Mouse (Mus musculus) Patski (cell line): ENCODE results near the gene Twf2. TPM values are rescaled to one million over a fixed set of nuclear protein-coding genes. Genes with fewer than 3 reads are reported as not detected.

ENCODE experiments used
- ATAC-seq: fragments of 100-300 bp; one replicate; pipeline ENCODE4 v1.8.0; 2021
- CTCF ChIA-PET: fragments of 350-600 bp; sonication (Branson Sonifier 250); formaldehyde crosslinking; loops from one replicate; lab custom pipeline; 2022; ENCODE audit warnings: inconsistent platforms; lab: Charles Lee
- POLR2A ChIA-PET: fragments of 350-600 bp; sonication (Branson Sonifier 250); formaldehyde crosslinking; loops from one replicate; lab custom pipeline; 2022; ENCODE audit warnings: antibody characterized with exemption, inconsistent platforms; lab: Charles Lee
- DNase-seq: peaks from one replicate; pipeline ENCODE4 v3.0.0-alpha.2; 2011; ENCODE audit warnings: low read depth, low spot score
- H3K27me3 ChIP-seq: fragments of 371-371 bp; one replicate; pipeline ENCODE4 v1.5.1; 2021
- CTCF ChIP-seq: fragments of 100-300 bp; IDR thresholded peaks from one replicate; pipeline ENCODE4 v1.5.1; 2021
- in situ Hi-C: fragments of 300-500 bp; cut with MboI; formaldehyde crosslinking; loops from 3 replicates; pipeline ENCODE4 v1.11.1; 2018; ENCODE audit warnings: low pct_unique_long_range_greater_than_20kb, mixed read lengths
- polyA plus RNA-seq: library from polyadenylated mRNA; unstranded; gene quantifications from one replicate; pipeline ENCODE4 v1.2.3, GENCODE M21; 2021

Twf2 gene
- polyA plus RNA-seq, 1 experiment from 2014 or later: 30.7 TPM

DNA sequence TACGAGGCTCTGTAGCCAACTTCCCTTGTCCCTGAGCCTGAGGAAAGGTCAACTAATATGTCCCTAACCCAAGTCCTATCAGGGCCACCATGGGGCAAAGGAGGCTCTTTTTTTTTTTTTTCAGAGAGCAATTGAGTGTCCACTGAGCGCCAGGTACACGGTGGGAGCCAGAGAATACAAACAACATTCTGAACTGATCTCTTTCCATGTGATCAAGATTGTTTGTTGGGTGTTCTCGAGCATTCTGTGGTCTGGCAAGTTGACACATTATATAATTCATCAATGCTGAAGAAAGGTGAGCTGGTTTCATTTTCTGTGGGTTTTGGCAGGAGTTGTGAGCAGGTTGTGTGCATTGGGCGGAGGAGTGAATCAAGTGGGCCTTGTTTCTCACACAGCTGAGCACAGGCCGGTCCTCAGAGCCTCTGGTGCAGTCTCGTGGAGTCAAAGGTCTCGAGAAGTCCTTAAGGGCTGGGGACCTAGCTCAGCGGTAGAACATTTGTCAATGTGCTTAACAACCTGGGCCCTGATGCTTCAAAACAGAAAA is 60.5 kb downstream of the Twf2 start:
- ChIA-PET POLR2A (interaction anchor here (0.7 to 0.8 kb wide), 2 partner anchors 31 to 1459 kb away, joined by 3 to 7 read pairs; no protein-coding TSS in a partner anchor), CTCF (interaction anchor here (0.8 to 1.8 kb wide), 2 partner anchors 15 to 51 kb away, joined by 3 to 4 read pairs; partner anchors contain the start of gene Alas1)
- in situ Hi-C loops: no loop called here
- no peak for ATAC-seq
- no peaks in the 10 kb centered on the region for H3K27me3 ChIP-seq
- no peak for TF ChIP-seq CTCF
- no peak for DNase-seq

Other genes starting within 250 kb of the Twf2 start
- gene Col6a5, start 242.5 kb upstream of the Twf2 start, polyA plus RNA-seq: not detected
- 0.21 TPM for gene Col6a4, start 106.3 kb upstream of the Twf2 start, polyA plus RNA-seq
- gene Glyctk, start 45.0 kb upstream of the Twf2 start, polyA plus RNA-seq: 1.2 TPM
- 82.0 TPM for gene Wdr82, start 32.2 kb upstream of the Twf2 start, polyA plus RNA-seq
- 62.8 TPM for gene Ppm1m, start 3.4 kb upstream of the Twf2 start, polyA plus RNA-seq
- gene Tlr9, start 19.5 kb downstream of the Twf2 start, polyA plus RNA-seq: 0.03 TPM
- 91.4 TPM for gene Alas1, start 45.5 kb downstream of the Twf2 start, polyA plus RNA-seq
- gene Poc1a, start 78.0 kb downstream of the Twf2 start, polyA plus RNA-seq: 9.9 TPM
- gene Dusp7, start 165.5 kb downstream of the Twf2 start, polyA plus RNA-seq: 13.6 TPM
- 189 TPM for gene Rpl29, start 226.3 kb downstream of the Twf2 start, polyA plus RNA-seq
- gene Acy1, start 235.2 kb downstream of the Twf2 start, polyA plus RNA-seq: 10.8 TPM
- 31.2 TPM for gene Abhd14b, start 244.4 kb downstream of the Twf2 start, polyA plus RNA-seq
- 25.2 TPM for gene Abhd14a, start 244.6 kb downstream of the Twf2 start, polyA plus RNA-seq